Mouse (Mus musculus) spleen, adult 2 months (tissue): ENCODE data around the gene Tysnd1.

ENCODE experiments used
- CTCF ChIP-seq: fragments of 200-500 bp; IDR thresholded peaks from 2 replicates; pipeline ENCODE4 v1.5.1; 2011; ENCODE audit warnings: mild to moderate bottlenecking, inconsistent platforms; ENCODE audit not compliant: insufficient read depth, insufficient read length, insufficient replicate concordance; ENCODE audit errors: extremely low read depth
- POLR2A ChIP-seq: fragments of 200-500 bp; IDR thresholded peaks from 2 replicates; pipeline ENCODE4 v1.6.1; 2011; ENCODE audit warnings: low read depth, low read length, inconsistent platforms

DNA sequence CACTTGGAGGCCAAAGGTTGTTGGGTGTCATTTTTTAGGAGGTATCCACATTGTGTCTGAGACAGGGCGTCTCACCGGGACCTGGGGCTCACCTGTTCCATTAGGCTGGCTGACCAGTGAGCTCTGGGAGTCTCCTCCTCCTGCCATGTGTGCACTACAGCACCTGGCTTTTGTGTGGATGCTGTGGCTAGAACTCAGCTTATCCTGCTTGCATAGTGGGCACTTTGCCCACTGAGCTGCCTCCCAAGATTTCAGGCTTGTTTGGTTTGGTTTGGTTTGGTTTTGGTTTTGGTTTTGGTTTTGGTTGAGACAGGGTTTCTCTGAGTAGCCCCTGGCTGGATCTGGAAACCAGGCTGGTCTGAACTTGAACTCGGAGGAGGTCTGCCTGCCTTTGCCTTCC is 26.9 kb downstream of the Tysnd1 start:
- TF ChIP-seq CTCF (no peak), POLR2A (no peak)
